Comparison of ENCODE assay signal across 18 mouse cellular contexts in genomic region chr4:133712755-133713154, GRCm38 (mm10). TPM values are rescaled to one million over a fixed set of nuclear protein-coding genes. Genes with fewer than 3 reads are reported as not detected.
DNase-seq lines count a peak whose midpoint lies in the region; ATAC-seq and TF ChIP-seq lines count a peak whose summit lies in the region.
"Had no signal": no experiment of that assay in that cellular context is flagged by ENCODE, and none has a peak within 500 bp of the region (broad histone marks: within the 10 kb centered on the region; RNA-seq: fewer than 3 reads in every experiment).

No protein-coding gene starts in this region.

- 75% methylated on average over 5 of the region's 5 CpGs for WGBS in thymus, adult 2 months

- peak overlapping the region; percentile 49; the same call in 1 of the 2 replicates for H3K27ac ChIP-seq in thymus, adult 2 months (ENCODE audit: control insufficient read depth, insufficient read depth, low read length)
- H3K27ac ChIP-seq: embryonic facial prominence, embryonic 13.5 days; forebrain, embryonic 12.5 days; heart, adult 2 months; hindbrain, embryonic 10.5 days; hindbrain, embryonic 14.5 days had no signal

- TF ChIP-seq POLR2A in thymus, adult 2 months (IDR thresholded peaks at IDR 0.05; ENCODE audit: control insufficient read depth, extremely low read depth, insufficient read depth, low read length, poor library complexity): no peak

- TF ChIP-seq CTCF in thymus, adult 2 months (IDR thresholded peaks at IDR 0.05; ENCODE audit: borderline replicate concordance, control insufficient read depth, extremely low read depth, insufficient read depth, low read length, poor library complexity): no peak

- H3K36me3 ChIP-seq in thymus, adult 2 months (ENCODE audit: control insufficient read depth, insufficient read depth, low read length): peaks cover 66% of the 10 kb centered on the region

- peak; percentile 51 for ATAC-seq in inflammation-experienced regulatory T-cells, adult 6 months
- ATAC-seq: forebrain, embryonic 16.5 days had no signal

- H3K4me1 ChIP-seq in thymus, adult 2 months (replicated peaks; ENCODE audit: control insufficient read depth, insufficient read depth, low read length): peaks cover 20% of the 10 kb centered on the region

- no peak for DNase-seq in thymus, adult 2 months
- DNase-seq in thymus, postnatal 10 days (ENCODE audit: low spot score in 2 of 2): no peak
- DNase-seq in T-cell, adult 2 months (ENCODE audit: low spot score): peak; percentile 28
- DNase-seq in retina, postnatal 1 day: no peak
- DNase-seq in kidney, postnatal 36 days: no peak
- DNase-seq: adrenal gland, postnatal 10 days; cerebellum, adult 18-20 months; cerebellum, adult 9-11 months; cerebellum, postnatal 36 days; gastrocnemius, postnatal 10 days; heart, adult 2 months had no signal

- H3K27me3 ChIP-seq in thymus, adult 2 months (ENCODE audit: control insufficient read depth, insufficient read depth, low read length): no peaks in the 10 kb centered on the region
- H3K27me3 ChIP-seq: CH12.LX; embryonic facial prominence, embryonic 13.5 days; forebrain, embryonic 12.5 days had no signal

- no peak overlapping the region for H3K4me3 ChIP-seq in thymus, adult 2 months (ENCODE audit: control insufficient read depth, insufficient read depth, low read length)
- H3K4me3 ChIP-seq: embryonic facial prominence, embryonic 13.5 days; forebrain, embryonic 12.5 days; heart, adult 2 months; hindbrain, embryonic 10.5 days had no signal

RNA-seq across cellular contexts. Expression of gene Pigv, which starts 40.3 kb away (rescaled TPM):
- polyA plus RNA-seq in thymus, adult 2 months (2012; rRNA removed): 24.8 and 24.9 TPM in 2 replicates
- 10 to 100 TPM; 10.3 to 13.8 (median 11.3) TPM for polyA plus RNA-seq in inflammation-experienced regulatory T-cells, adult 6 months (2017; shearing (Covaris generic))

RNA-seq across cellular contexts. Expression of gene Arid1a, which starts 43.8 kb away (rescaled TPM):
- polyA plus RNA-seq in thymus, adult 2 months (2012; rRNA removed): 289 and 363 TPM in 2 replicates
- 10 to 100 TPM; 56.9 to 94.8 (median 76.7) TPM for polyA plus RNA-seq in inflammation-experienced regulatory T-cells, adult 6 months (2017; shearing (Covaris generic))
